Mouse (Mus musculus) subcutaneous adipose tissue, adult 2 months (tissue): Measurements from ENCODE around the gene Gtf2f2. TPM values are rescaled to one million over a fixed set of nuclear protein-coding genes. Genes with fewer than 3 reads are reported as not detected.

Experiments used
- polyA plus RNA-seq: library from polyadenylated mRNA; depleted of rRNA; stranded (reverse); fragments of >200 nt; gene quantifications from 2 replicates; pipeline ENCODE4 v1.2.3, GENCODE M21; 2012; ENCODE audit warnings: low replicate concordance; rRNA removed

The Gtf2f2 gene
- polyA plus RNA-seq: 2.9 and 6.9 TPM in 2 replicates

DNA sequence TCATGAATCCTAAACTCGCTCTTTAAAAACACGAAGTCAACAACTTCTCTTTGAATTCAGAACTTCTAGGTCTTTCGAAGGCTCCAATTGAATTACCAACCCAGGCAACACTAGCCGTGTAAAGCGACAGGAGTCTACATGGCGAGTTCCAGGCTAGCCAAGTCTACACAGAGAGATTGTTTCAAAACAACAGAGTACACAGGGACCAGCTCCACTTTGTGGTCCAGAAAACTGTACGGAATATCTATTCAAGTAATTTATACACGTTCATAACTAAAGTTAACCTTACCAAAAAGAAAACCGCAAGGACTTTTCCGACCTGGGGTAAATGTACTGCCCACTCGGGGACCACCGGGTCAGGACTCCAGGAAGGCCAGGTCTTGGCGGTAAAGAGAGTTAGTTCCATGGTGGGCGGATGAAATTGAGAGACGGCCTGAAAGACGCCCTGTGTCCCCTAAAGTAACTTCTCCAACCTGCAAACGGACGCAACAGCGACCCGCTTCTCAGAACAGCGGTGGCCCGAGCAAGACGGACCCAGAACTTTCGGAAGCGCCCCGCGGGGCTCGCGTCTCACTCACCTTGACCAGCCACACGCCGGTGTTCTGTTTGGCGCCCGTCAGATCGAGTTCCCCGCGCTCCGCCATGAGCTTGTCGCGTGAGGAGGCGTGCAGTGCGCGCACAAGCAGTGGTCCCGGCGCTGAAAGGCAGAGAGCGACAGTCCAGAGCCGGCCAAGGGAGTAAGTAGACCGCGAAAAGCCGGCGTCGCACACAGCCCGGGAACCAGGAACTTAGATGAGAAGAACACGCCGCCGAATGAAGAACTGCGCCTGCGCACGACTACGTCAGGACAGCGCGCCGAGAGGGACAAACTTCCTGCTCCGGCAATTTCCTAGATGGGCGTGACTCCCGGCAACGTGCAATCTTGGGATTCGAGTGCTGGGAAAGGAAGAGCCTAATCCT is at the start of gene Gtf2f2:
Gene Gtf2f2 (minus strand): TSS at position 764 of the 960 bp plus-strand sequence.

DNA sequence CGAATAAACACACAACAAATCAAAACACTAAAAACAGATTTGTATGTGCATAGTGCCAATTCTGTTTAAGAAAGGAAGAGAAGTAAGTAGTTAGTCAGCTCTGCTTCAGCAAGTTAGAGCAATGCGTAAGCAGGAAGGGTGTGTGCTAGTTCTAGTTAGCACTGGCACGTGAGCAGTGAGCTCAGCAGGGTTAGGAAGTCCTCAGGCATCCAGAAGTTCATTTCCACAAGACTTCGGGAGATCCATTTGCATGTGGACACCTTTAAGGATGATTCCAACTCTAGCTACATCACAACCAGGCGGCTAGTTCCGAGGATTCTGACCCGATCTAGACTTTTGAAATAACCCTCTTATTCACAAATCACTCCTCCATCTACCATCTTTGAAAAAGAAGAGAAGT is 55.9 kb downstream of the Gtf2f2 start, which contains the start of gene Kctd4:
Gene Kctd4 (plus strand): TSS at position 244 of the 400 bp plus-strand sequence.

Other genes with a start within 250 kb of the Gtf2f2 start
- 5.9 and 9.7 TPM in 2 replicates for gene Slc25a30, start 223.8 kb downstream of the Gtf2f2 start, polyA plus RNA-seq
- 1,171 and 2,755 TPM in 2 replicates for gene Tpt1, start 165.8 kb downstream of the Gtf2f2 start, polyA plus RNA-seq
- 0.54 TPM in 1 of 2 replicates, not detected in the other for gene Kctd4, start 55.9 kb downstream of the Gtf2f2 start, polyA plus RNA-seq
- 5.3 and 6.4 TPM in 2 replicates for gene Gpalpp1, start 99.9 kb upstream of the Gtf2f2 start, polyA plus RNA-seq
- 1.9 and 4.8 TPM in 2 replicates for gene Nufip1, start 100.0 kb upstream of the Gtf2f2 start, polyA plus RNA-seq